Mouse (Mus musculus): Measurements from ENCODE around the gene P2rx7. TPM values are rescaled to one million over a fixed set of nuclear protein-coding genes. Genes with fewer than 3 reads are reported as not detected.

The P2rx7 gene
- polyA plus RNA-seq, 1 experiment from 2014 or later = 1.3 TPM

DNA sequence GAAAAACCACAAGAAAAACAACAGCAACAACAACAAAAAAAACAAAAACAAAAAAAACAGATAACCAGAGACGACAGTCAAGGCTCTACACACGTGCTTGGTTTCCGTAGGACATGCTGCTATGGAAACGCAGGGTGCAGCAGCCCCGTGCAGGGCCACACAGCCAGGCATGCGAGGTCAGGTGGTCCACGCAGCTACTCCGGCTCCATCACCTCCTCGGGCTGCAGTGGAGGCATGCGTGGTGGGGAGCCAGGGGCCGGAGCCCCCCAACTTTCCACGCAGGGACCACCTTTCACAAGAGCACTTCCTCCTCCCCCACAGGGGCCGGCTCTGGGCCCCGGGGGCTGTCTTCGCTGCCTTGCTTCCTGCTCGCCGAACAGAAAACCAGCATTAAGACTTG, 90.2 kb downstream of the P2rx7 start:
- H3K9me3 ChIP-seq (ENCODE audit: control insufficient read depth, low read length) = no peaks in the 10 kb centered on the region
- WGBS = 50% methylated on average over 17 of the region's 17 CpGs
- H3K4me3 ChIP-seq (ENCODE audit: low read depth, low read length) = no peak overlapping the region
- no peak overlapping the region for H3K9ac ChIP-seq (ENCODE audit: low read depth, low read length)
- DNase-seq (ENCODE audit: low spot score) (no peak), ATAC-seq (replicated peaks; ENCODE audit: low FRiP score) (no peak)
- peaks cover 4% of the 10 kb centered on the region; the same call in 1 of the 2 replicates for H3K36me3 ChIP-seq (ENCODE audit: control insufficient read depth, insufficient read depth, low read length)
- H3K27me3 ChIP-seq (replicated peaks; ENCODE audit: control insufficient read depth, insufficient read depth, low read length) = no peaks in the 10 kb centered on the region
- peaks cover 22% of the 10 kb centered on the region for H3K4me1 ChIP-seq (replicated peaks; ENCODE audit: control insufficient read depth, insufficient read depth, low read length)
- no peak overlapping the region for H3K27ac ChIP-seq (ENCODE audit: low read depth, low read length)
- 0 out of 2 replicates have a peak overlapping the region, but pooled peaks have one; percentile 26 for H3K4me2 ChIP-seq

- 92% methylated on average over 7 of the region's 7 CpGs for WGBS
- H3K27me3 ChIP-seq (replicated peaks; ENCODE audit: control insufficient read depth, insufficient read depth, low read length) = no peaks in the 10 kb centered on the region
- no peaks in the 10 kb centered on the region for H3K9me3 ChIP-seq (ENCODE audit: control insufficient read depth, low read length)
- DNase-seq (ENCODE audit: low spot score) = no peak
- no peak overlapping the region for H3K9ac ChIP-seq (ENCODE audit: low read depth, low read length)
- peaks cover 4% of the 10 kb centered on the region; the same call in 1 of the 2 replicates for H3K36me3 ChIP-seq (ENCODE audit: control insufficient read depth, insufficient read depth, low read length)
- H3K4me3 ChIP-seq (ENCODE audit: low read depth, low read length) = no peak overlapping the region
- H3K4me2 ChIP-seq = no peak overlapping the region
- H3K27ac ChIP-seq (ENCODE audit: low read depth, low read length) = no peak overlapping the region
- H3K4me1 ChIP-seq (replicated peaks; ENCODE audit: control insufficient read depth, insufficient read depth, low read length) = peaks cover 22% of the 10 kb centered on the region
- no peak for ATAC-seq (replicated peaks; ENCODE audit: low FRiP score)
These were observed 92.1 kb downstream of the P2rx7 start for GRCm38 (mm10) chr5:122735853-122736252.

GRCm38 (mm10) chr5:122736761-122737160, 93.0 kb downstream of the P2rx7 start:
- no peak for ATAC-seq (replicated peaks; ENCODE audit: low FRiP score)
- H3K27me3 ChIP-seq (replicated peaks; ENCODE audit: control insufficient read depth, insufficient read depth, low read length) = no peaks in the 10 kb centered on the region

More at GRCm38 (mm10) chr5:122736761-122737160, 93.0 kb downstream of the P2rx7 start:
- no peak overlapping the region for H3K27ac ChIP-seq (ENCODE audit: low read depth, low read length)
- H3K9ac ChIP-seq (ENCODE audit: low read depth, low read length) = no peak overlapping the region
- no peak overlapping the region for H3K4me3 ChIP-seq (ENCODE audit: low read depth, low read length)
- peaks cover 4% of the 10 kb centered on the region; the same call in 1 of the 2 replicates for H3K36me3 ChIP-seq (ENCODE audit: control insufficient read depth, insufficient read depth, low read length)
- no peak for DNase-seq (ENCODE audit: low spot score)
- no peaks in the 10 kb centered on the region for H3K9me3 ChIP-seq (ENCODE audit: control insufficient read depth, low read length)
- WGBS = 90% methylated on average over 15 of the region's 15 CpGs
- H3K4me2 ChIP-seq = no peak overlapping the region
- H3K4me1 ChIP-seq (replicated peaks; ENCODE audit: control insufficient read depth, insufficient read depth, low read length) = peaks cover 18% of the 10 kb centered on the region

Small RNAs within 50 kb of the gene (microRNA-seq; reads per million reads assigned to microRNA genes)
- not detected for gene Mir8115 (ENCODE audit: borderline number of aligned reads)

Other genes starting within 250 kb of the P2rx7 start
- 27.0 and 27.4 TPM in 2 replicates for gene Anapc7, start 222.2 kb upstream of the P2rx7 start, polyA plus RNA-seq (2014; fragmentation: Nextera tagmentation; extraction: Ambion mirVana)
- gene Atp2a2, start 141.7 kb upstream of the P2rx7 start, polyA plus RNA-seq (2014; fragmentation: Nextera tagmentation; extraction: Ambion mirVana) = 45.2 and 46.8 TPM in 2 replicates
- gene Ift81, start 29.4 kb upstream of the P2rx7 start, polyA plus RNA-seq (2014; fragmentation: Nextera tagmentation; extraction: Ambion mirVana) = 8.9 and 10.9 TPM in 2 replicates
- 27.1 and 30.2 TPM in 2 replicates for gene P2rx4, start 63.6 kb downstream of the P2rx7 start, polyA plus RNA-seq (2014; fragmentation: Nextera tagmentation; extraction: Ambion mirVana)
- gene Camkk2, start 135.5 kb downstream of the P2rx7 start, polyA plus RNA-seq (2014; fragmentation: Nextera tagmentation; extraction: Ambion mirVana) = 15.5 and 16.6 TPM in 2 replicates
- gene Anapc5, start 177.4 kb downstream of the P2rx7 start, polyA plus RNA-seq (2014; fragmentation: Nextera tagmentation; extraction: Ambion mirVana) = 392 and 418 TPM in 2 replicates
- gene Rnf34, start 206.1 kb downstream of the P2rx7 start, polyA plus RNA-seq (2014; fragmentation: Nextera tagmentation; extraction: Ambion mirVana) = 24.6 and 26.5 TPM in 2 replicates